Mouse (Mus musculus) spleen, adult 12 weeks (tissue): ENCODE results near the gene Kifap3.
A peak's percentile ranks its signal among the peaks of the same experiment; 100 is the strongest.

Experiments used
- DNase-seq: peaks from one replicate; pipeline ENCODE4 v3.0.0; 2022; ENCODE audit warnings: low spot score

Kifap3 gene

DNA sequence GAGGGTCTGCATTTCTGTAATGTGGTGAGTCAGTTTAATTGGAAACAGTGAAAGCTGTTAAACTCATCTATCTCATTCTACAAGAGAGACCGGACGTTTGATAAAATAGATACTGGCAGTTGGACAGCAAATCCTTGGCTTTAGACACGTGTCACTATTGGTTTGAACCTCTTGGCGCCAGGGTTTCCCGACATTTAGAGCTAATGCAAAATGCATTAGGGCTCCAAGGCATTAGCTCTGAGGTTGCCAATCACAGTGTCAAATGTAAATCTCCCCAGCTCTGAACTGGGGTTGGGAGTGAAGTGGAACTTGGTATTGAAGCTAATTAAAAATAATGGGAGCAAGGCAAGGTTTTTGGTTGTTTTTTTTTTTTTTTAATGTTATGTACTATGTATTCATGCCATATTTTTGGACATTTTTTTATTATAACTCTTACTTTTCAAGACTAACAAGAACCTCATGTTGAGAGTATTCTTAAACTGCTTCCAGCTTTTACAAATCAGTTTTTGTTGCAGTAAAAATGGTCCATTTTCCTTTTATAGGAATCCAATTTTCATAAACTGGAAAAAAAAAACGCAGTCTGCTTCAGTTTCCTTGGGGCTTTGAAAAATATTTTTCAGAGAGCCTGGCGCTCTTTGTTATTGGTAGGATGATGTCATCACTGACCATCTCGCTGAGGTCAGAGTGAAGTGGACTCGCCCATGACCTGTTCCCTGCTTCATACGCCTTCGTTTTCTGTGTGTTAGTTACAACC, 114.6 kb downstream of the Kifap3 start:
- no peak for DNase-seq

GRCm38 (mm10) chr1:163898291-163898764, 118.9 kb downstream of the Kifap3 start:
- DNase-seq, result no peak

DNA sequence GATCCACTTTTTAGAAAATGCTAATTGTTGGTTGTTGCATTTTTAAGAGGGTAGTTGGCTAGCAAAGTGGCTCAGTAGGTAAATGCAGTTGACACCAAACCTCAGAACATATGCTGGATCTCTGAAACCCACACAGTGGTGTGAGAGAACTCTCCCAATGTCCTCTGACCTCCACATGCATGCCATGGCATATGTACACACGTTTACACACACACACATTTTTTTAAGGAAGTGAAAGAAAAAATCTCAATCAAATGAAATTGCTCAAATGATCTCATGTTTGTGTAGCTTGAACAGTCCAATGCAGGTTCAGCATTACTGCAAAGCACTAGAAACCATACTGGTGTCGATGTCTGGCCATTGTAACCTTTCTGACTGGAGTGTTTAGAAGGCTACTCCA, 120.2 kb downstream of the Kifap3 start:
- no peak for DNase-seq

GRCm38 (mm10) chr1:163900168-163900567, 120.8 kb downstream of the Kifap3 start:
- DNase-seq, result no peak

GRCm38 (mm10) chr1:163903411-163903810, 124.0 kb downstream of the Kifap3 start:
- no peak for DNase-seq

GRCm38 (mm10) chr1:163907007-163907811, 127.8 kb downstream of the Kifap3 start:
- DNase-seq, result no peak

- no peak for DNase-seq
Measured at GRCm38 (mm10) chr1:163908389-163908788, 129.0 kb downstream of the Kifap3 start.

DNA sequence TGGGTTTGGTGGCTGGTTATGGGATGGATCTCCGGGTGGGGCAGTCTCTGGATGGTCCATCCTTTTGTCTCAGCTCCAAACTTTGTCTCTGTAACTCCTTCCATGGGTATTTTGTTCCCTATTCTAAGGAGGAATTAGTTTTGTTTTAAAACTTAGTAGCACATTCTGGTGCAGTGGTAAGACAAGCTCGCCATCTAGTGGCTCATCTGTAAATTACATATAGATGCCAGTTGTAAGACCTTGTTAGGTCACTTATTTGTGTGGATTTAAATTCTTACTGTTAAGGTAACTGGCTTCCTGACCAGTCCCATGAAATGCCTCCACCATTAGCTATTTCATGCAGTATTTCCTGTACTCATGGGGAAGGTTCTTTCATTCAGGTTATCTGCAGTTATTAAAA, 131.0 kb downstream of the Kifap3 start:
- no peak for DNase-seq

GRCm38 (mm10) chr1:163910785-163911184, 131.4 kb downstream of the Kifap3 start:
- DNase-seq, result no peak

DNA sequence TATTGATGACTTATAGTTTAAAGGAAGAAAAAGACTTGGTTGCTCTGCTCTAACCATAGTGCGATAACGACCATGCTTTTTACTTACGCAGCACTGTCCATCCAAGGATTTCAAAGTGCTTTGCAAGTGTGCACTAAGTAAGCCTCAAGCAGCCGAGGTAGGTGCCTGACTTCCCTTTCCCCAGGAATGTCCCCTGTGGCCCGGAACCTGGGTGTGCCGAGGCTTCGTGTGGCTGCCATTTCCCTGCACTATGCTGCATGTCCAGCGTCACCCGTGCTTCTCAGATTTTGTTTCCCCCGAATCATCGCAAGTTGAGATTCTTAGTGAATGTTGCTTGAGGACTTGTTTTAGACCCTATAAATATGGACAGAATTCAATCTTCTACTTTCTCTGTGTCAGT, 132.6 kb downstream of the Kifap3 start:
- DNase-seq, result no peak

GRCm38 (mm10) chr1:163917349-163918160, 138.2 kb downstream of the Kifap3 start:
- DNase-seq, result no peak

GRCm38 (mm10) chr1:163924093-163924492, 144.7 kb downstream of the Kifap3 start:
- DNase-seq, result no peak

DNA sequence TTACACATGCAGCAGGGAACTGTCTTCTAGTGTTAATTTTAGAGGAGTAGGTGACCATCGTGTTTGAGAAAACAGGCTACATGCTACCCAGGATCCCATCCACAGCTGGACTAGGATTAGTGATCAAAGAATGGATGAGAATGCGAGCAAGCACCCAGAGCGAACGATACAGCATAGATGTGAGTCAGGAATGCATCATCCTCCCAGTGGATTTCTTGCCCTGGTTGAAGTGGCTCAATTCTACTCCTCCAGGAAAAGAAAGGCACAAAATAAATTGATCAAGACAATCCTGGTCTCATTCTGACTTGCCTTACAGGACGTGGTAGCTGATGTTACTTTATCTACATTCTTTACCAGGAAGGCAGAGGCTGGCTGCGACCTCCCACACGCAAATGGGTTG, 149.5 kb downstream of the Kifap3 start, which contains the start of gene Scyl3:
TSS of gene Scyl3 (plus strand) at position 255 of the 400 bp plus-strand sequence.
- DNase-seq, result no peak

GRCm38 (mm10) chr1:163929636-163930457, 150.5 kb downstream of the Kifap3 start:
- peak; percentile 83 for DNase-seq

- DNase-seq, result no peak
Measured at GRCm38 (mm10) chr1:163930458-163930794, 151.0 kb downstream of the Kifap3 start.

- no peak for DNase-seq
Measured at GRCm38 (mm10) chr1:163931801-163932200, 152.4 kb downstream of the Kifap3 start.

DNA sequence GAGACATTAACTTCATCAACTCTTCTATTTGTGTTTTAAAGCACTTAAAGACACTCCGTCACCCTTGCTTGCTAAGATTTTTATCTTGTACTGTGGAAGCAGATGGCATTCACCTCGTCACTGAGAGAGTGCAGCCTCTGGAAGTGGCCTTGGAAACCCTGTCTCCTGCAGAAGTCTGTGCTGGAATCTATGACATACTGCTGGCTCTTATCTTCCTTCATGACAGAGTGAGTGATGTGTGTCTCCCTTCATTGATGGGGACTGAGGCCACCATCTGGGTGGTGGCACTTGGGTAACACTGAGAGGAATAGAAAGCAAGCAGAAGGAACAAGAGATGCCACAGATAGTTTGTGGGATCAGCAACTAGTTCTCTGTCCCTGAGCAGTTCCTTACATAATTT, 155.2 kb downstream of the Kifap3 start:
- no peak for DNase-seq

DNA sequence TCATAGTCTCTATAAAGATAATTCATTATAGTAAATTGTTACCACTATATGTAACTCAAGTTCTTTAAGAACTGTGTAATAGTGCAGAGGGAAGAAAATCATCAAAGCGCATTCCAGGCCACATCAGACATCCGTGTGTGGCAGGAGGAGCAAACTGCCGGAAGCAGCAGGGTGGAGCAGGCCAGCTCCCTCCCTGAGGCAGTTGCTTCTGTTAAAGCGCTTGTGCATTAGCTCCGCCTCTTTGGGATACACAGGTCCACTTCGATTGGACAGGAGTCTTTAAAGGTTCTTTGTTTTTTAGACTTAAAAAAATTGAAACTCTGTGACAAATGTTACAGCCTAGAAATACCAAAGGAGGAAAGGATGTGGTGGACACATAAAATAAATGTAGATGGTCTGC, 162.7 kb downstream of the Kifap3 start:
- DNase-seq, result no peak

GRCm38 (mm10) chr1:163953396-163953795, 174.0 kb downstream of the Kifap3 start:
- DNase-seq, result no peak

DNA sequence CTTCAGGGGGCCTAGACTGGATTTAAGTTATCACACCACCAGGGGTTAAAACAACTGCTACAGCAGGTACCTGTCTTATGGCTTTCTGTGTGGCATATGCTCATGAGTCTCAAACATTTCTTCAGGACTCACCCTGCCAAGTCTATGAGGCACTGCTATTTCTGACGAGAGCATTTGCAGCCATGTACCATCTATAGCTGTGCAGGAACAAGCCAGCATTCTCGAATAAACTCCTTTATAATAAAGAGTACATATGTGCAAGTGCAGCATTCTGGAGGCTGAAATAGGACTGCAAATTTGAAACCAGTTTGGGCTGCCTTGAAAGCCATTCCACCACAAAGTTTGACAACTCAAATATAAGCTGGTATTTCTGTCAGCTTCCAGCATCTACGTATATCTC, 178.7 kb downstream of the Kifap3 start:
- no peak for DNase-seq

DNA sequence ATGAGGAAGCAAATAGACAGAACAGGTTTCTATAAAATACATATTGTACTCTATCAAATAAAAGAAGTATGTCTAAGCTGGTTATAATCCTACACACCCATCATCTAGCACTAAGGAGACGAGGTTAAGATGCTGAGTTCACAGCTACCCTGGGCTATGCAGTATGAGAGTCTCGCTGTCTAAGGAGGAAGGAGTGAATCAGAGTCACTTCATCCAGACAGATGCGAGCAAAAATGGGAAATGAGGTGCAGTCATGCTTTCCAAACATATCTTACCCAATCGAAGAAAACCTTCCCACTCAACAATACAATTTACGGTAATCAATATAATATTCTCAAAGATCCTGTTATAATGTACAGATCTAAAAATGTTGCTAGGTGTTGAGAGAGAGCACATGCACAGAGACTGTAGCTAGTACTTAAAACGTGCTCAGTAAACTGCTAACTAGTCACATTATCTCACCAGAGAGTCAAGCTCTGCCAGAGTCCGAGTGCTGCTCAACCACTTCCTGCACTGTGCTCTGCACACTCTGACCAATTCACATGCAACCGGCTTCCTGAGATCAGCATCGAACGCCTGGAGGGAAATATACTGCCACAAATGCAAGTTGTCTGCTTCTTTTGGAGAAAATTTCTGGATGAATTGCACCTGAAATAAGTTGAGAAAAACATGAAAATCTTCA, 184.8 kb downstream of the Kifap3 start:
- no peak for DNase-seq
